Mouse (Mus musculus) lung, postnatal 0 days (tissue): Measurements from ENCODE around the gene Psma6. TPM values are rescaled to one million over a fixed set of nuclear protein-coding genes. Genes with fewer than 3 reads are reported as not detected.
A peak's percentile ranks its signal among the peaks of the same experiment; 100 is the strongest.

ENCODE experiments used
- ATAC-seq: fragments of 200-750 bp; cut with Nextera tagmentation; 2 replicates; pipeline ENCODE4 v1.8.0; 2017; ENCODE audit warnings: moderate library complexity
- DNase-seq: peaks from one replicate; pipeline ENCODE4 v3.0.0-alpha.2; 2016; ENCODE audit warnings: low spot score
- H3K27ac ChIP-seq: fragments of 300-500 bp; sonication (generic); 2 replicates; pipeline ENCODE4 v1.5.1; 2014; ENCODE audit warnings: antibody characterized with exemption, mild to moderate bottlenecking, low read length, mixed read lengths
- H3K27me3 ChIP-seq: fragments of 300-500 bp; sonication (generic); replicated peaks from 2 replicates; pipeline ENCODE4 v1.6.1; 2014; ENCODE audit warnings: low read length, mixed read lengths; ENCODE audit not compliant: insufficient read depth
- H3K36me3 ChIP-seq: fragments of 300-500 bp; sonication (generic); 2 replicates; pipeline ENCODE4 v1.6.1; 2014; ENCODE audit warnings: low read length, mixed read lengths; ENCODE audit not compliant: insufficient read depth
- H3K4me1 ChIP-seq: fragments of 300-500 bp; sonication (generic); 2 replicates; pipeline ENCODE4 v1.6.1; 2014; ENCODE audit warnings: antibody characterized with exemption, low read depth, low read length, mixed read lengths; ENCODE audit not compliant: insufficient read depth
- H3K4me2 ChIP-seq: fragments of 300-500 bp; sonication (generic); replicated peaks from 2 replicates; pipeline ENCODE4 v1.6.1; 2014; ENCODE audit warnings: low read depth, mild to moderate bottlenecking, low read length, moderate library complexity, mixed read lengths
- H3K4me3 ChIP-seq: fragments of 300-500 bp; sonication (generic); 2 replicates; pipeline ENCODE4 v1.5.1; 2014; ENCODE audit warnings: low read depth, low read length
- H3K9ac ChIP-seq: fragments of 300-500 bp; sonication (generic); replicated peaks from 2 replicates; pipeline ENCODE4 v1.6.1; 2014; ENCODE audit warnings: low read depth, mild to moderate bottlenecking
- H3K9me3 ChIP-seq: fragments of 300-500 bp; sonication (generic); 2 replicates; pipeline ENCODE4 v1.6.1; 2016; ENCODE audit warnings: low read length, mixed read lengths
- CTCF ChIP-seq: IDR thresholded peaks from 2 replicates; pipeline ENCODE4 v1.5.1; 2016; ENCODE audit warnings: antibody characterized with exemption, mild to moderate bottlenecking
- EP300 ChIP-seq: IDR thresholded peaks from 2 replicates; pipeline ENCODE4 v1.6.1; 2016; ENCODE audit warnings: antibody characterized with exemption, mild to moderate bottlenecking, control low read depth
- WGBS: fragments of 180-500 bp; shearing (Covaris S2); extraction: QIAGEN DNeasy Blood & Tissue Kit; methylation state at CpG from one replicate; pipeline ENCODE4 v1.1.7; 2014; 5-methylcytosine and 5-hydroxymethylcytosine counted together
- polyA plus RNA-seq: library from polyadenylated mRNA; unstranded; fragments of >200 nt; fragmentation: Nextera tagmentation; extraction: Ambion mirVana; gene quantifications from 2 replicates; pipeline ENCODE4 v1.2.1, GENCODE M21; 2015

The Psma6 gene
- polyA plus RNA-seq, 1 experiment from 2014 or later, result 292 TPM

GRCm38 (mm10) chr12:55433802-55434435 is 49.9 kb downstream of the Psma6 start:
- Histone ChIP-seq H3K4me2 (no peak overlapping the region; the same call in 1 of the 2 replicates), H3K4me1 (peaks cover 6% of the 10 kb centered on the region; the same call in 1 of the 2 replicates), H3K9ac (no peak overlapping the region), H3K27ac (no peak overlapping the region; the same call in 1 of the 2 replicates), H3K4me3 (no peak overlapping the region), H3K36me3 (no peaks in the 10 kb centered on the region), H3K9me3 (no peaks in the 10 kb centered on the region), H3K27me3 (no peaks in the 10 kb centered on the region)
- WGBS, result 32% methylated on average over 8 of the region's 8 CpGs
- ATAC-seq (peak; percentile 53), DNase-seq (peak; percentile 60)
- TF ChIP-seq EP300 (no peak), CTCF (no peak)

- H3K9ac ChIP-seq, result no peak overlapping the region
- H3K27ac ChIP-seq, result no peak overlapping the region
- no peaks in the 10 kb centered on the region for H3K36me3 ChIP-seq
- TF ChIP-seq EP300, result no peak
- TF ChIP-seq CTCF, result no peak
- DNase-seq (no peak), ATAC-seq (no peak)
- no peaks in the 10 kb centered on the region for H3K9me3 ChIP-seq
- H3K4me1 ChIP-seq, result peaks cover 6% of the 10 kb centered on the region; the same call in 1 of the 2 replicates
- H3K4me2 ChIP-seq, result no peak overlapping the region
- no peaks in the 10 kb centered on the region for H3K27me3 ChIP-seq
- no peak overlapping the region for H3K4me3 ChIP-seq
- WGBS, result 55% methylated on average over 1 of the region's 1 CpGs
Observed at GRCm38 (mm10) chr12:55435080-55435479, 51.1 kb downstream of the Psma6 start.

GRCm38 (mm10) chr12:55437122-55437826 is 53.3 kb downstream of the Psma6 start:
- H3K27ac ChIP-seq, result no peak overlapping the region
- H3K36me3 ChIP-seq, result no peaks in the 10 kb centered on the region
- peaks cover 6% of the 10 kb centered on the region; the same call in 1 of the 2 replicates for H3K4me1 ChIP-seq
- H3K4me2 ChIP-seq, result no peak overlapping the region
- H3K9ac ChIP-seq, result no peak overlapping the region
- no peaks in the 10 kb centered on the region for H3K9me3 ChIP-seq
- TF ChIP-seq EP300 (peak; percentile 47; the same call in 1 of the 2 replicates), CTCF (peak; percentile 6; the same call in 1 of the 2 replicates)
- ATAC-seq (peak; percentile 49; the same call in 1 of the 2 replicates), DNase-seq (peak; percentile 50)
- 38% methylated on average over 13 of the region's 13 CpGs for WGBS
- no peaks in the 10 kb centered on the region for H3K27me3 ChIP-seq
- H3K4me3 ChIP-seq, result no peak overlapping the region

- H3K4me1 ChIP-seq, result peaks cover 13% of the 10 kb centered on the region; the same call in 1 of the 2 replicates
- 75% methylated on average over 10 of the region's 10 CpGs for WGBS
Observed at GRCm38 (mm10) chr12:55438058-55438457, 54.0 kb downstream of the Psma6 start.

GRCm38 (mm10) chr12:55438611-55439137 is 54.7 kb downstream of the Psma6 start:
- no peaks in the 10 kb centered on the region for H3K36me3 ChIP-seq
- ATAC-seq (no peak), DNase-seq (peak; percentile 43)
- H3K9ac ChIP-seq, result no peak overlapping the region
- no peak overlapping the region for H3K27ac ChIP-seq
- no peaks in the 10 kb centered on the region for H3K27me3 ChIP-seq
- H3K9me3 ChIP-seq, result no peaks in the 10 kb centered on the region
- peaks cover 18% of the 10 kb centered on the region; the same call in 1 of the 2 replicates for H3K4me1 ChIP-seq
- TF ChIP-seq CTCF (no peak), EP300 (no peak)
- WGBS, result 19% methylated on average over 11 of the region's 11 CpGs
- H3K4me2 ChIP-seq, result no peak overlapping the region
- no peak overlapping the region for H3K4me3 ChIP-seq

More at GRCm38 (mm10) chr12:55438058-55438457, 54.0 kb downstream of the Psma6 start:
- H3K36me3 ChIP-seq, result no peaks in the 10 kb centered on the region
- H3K9ac ChIP-seq, result no peak overlapping the region
- H3K9me3 ChIP-seq, result no peaks in the 10 kb centered on the region
- H3K4me2 ChIP-seq, result no peak overlapping the region
- no peak for ATAC-seq
- no peak for DNase-seq
- H3K27ac ChIP-seq, result no peak overlapping the region
- H3K27me3 ChIP-seq, result no peaks in the 10 kb centered on the region
- TF ChIP-seq CTCF (no peak), EP300 (no peak)
- no peak overlapping the region for H3K4me3 ChIP-seq

GRCm38 (mm10) chr12:55440416-55440815 is 56.4 kb downstream of the Psma6 start:
- H3K27ac ChIP-seq, result no peak overlapping the region
- no peak overlapping the region for H3K4me3 ChIP-seq
- H3K4me2 ChIP-seq, result no peak overlapping the region
- H3K4me1 ChIP-seq, result peaks cover 22% of the 10 kb centered on the region; the same call in 1 of the 2 replicates
- H3K27me3 ChIP-seq, result no peaks in the 10 kb centered on the region
- TF ChIP-seq EP300 (no peak), CTCF (no peak)
- no peak for ATAC-seq
- 72% methylated on average over 5 of the region's 5 CpGs for WGBS
- no peak for DNase-seq
- H3K9ac ChIP-seq, result no peak overlapping the region
- no peaks in the 10 kb centered on the region for H3K36me3 ChIP-seq
- H3K9me3 ChIP-seq, result no peaks in the 10 kb centered on the region
